Mouse (Mus musculus) kidney, adult 11 months (tissue): Measurements from ENCODE around the gene Tbca.

ENCODE experiments used
- DNase-seq: peaks from one replicate; pipeline ENCODE4 v3.0.0; 2022

Gene Tbca

GRCm38 (mm10) chr13:94882221-94882620, 93.5 kb downstream of the Tbca start:
- no peak for DNase-seq

GRCm38 (mm10) chr13:94882711-94883145, 94.0 kb downstream of the Tbca start:
- DNase-seq, result no peak

GRCm38 (mm10) chr13:94883163-94883965, 94.7 kb downstream of the Tbca start:
- DNase-seq, result no peak

- DNase-seq, result no peak
Measured at GRCm38 (mm10) chr13:94883966-94884960, 95.6 kb downstream of the Tbca start.

- no peak for DNase-seq
Measured at GRCm38 (mm10) chr13:94885291-94886235, 96.9 kb downstream of the Tbca start.
